Mouse (Mus musculus) right cerebral cortex, postnatal 36 days (tissue): ENCODE measurements around the gene Rnd1.
A peak's percentile ranks its signal among the peaks of the same experiment; 100 is the strongest.

Experiments used
- DNase-seq, 2 experiments: peaks; one replicate each; pipeline ENCODE4 v3.0.0; 2022; ENCODE audit warnings: low spot score in 2 of 2, mixed read lengths in 1 of 2

Gene Rnd1

DNA sequence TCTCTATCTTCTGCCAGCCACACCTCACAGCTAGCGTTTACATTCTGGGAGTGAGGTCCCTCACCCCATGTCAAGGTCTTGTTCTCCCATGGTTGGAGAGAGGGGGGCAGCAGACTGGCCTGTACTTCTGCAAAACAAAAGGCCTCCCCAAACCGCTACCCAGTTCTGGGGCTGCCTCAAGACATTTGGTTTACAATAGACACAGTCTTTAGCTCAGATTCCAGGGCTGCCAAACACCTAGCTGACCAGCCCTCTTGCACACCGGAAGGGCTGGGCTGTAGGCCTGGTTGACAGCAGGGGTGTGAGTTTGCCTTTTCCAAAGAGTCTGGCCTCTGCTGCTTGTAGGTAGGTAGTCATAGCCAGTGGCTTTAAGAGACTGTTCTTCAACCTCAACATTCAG is 40.1 kb downstream of the Rnd1 start:
- DNase-seq: no peak

DNA sequence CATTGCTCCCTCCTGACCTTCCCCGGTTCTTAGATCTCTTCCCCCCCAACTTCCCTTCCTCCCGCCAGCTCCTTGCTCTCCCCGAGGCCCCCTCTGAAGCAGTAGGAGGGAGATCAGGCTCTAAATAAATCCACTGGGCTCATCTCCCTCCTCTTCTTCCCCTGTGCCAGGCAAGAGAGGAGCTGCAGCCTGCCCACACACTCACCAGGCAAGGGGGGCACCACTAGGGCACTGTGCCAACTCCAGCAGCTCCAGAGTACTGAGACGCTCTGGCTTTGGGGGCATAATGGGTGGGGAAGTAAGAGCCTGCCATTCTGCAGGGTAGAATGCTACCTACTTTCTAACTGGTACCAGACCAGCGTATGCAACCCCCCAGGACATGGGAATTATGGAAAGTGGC is 40.7 kb downstream of the Rnd1 start:
- DNase-seq: peak in 1 of 2 experiments; percentile 79

DNA sequence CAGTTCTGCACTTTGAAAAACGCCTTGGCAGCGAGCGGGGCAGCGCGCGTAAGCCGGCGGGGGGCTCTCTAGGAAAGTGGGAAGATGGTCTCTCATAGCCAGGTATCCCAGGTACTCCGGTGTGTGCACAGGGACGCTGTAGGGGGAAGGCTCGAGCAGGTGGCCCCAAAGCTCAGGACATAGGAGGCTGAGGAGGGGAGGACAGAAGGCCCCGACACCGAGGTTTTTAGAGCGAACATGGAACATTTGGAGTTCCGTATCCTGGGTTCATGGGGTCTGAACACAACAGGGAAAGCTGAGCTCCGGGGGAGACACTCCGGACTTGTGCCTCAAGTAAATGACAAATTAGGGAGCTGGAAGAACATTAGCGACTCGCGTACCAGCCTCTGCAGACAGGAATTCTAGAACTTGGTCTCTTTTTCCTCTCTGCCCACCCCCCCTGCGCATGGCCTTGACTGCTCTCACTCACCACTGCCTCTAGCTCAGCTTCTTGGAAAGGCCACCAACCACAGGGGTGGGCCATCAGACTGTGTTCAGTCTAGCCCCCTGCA is 41.9 kb downstream of the Rnd1 start:
- DNase-seq: peak in 1 of 2 experiments; percentile 16

DNA sequence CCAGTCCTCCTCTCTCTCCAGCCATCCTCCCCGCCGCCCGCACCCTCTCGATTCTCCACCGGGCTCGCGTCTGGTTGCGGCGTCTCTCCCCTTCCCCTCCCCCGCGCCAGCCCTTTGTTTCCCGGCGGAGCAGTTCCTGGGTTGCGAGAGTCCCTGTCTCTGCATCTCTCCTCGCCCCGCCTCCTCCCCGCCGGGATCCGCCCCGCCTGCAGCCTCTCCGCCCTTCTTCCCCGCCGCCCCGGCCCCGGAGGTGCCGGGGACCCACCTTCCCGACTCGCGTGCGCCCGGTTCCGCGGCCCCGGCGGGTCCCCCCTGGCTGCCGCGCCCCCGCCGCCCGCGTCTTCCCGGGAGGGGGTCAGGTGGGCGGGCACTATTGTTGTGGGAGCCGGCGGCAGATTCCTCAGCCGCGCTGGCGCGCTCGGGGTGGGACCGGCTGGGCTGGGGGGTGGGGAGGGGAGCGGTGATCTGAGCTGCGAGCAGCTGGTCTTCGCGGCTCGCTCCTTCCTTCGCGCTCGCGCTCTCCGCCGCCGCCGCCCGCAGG is 42.6 kb downstream of the Rnd1 start:
- DNase-seq: peak; percentile 76 to 81

DNA sequence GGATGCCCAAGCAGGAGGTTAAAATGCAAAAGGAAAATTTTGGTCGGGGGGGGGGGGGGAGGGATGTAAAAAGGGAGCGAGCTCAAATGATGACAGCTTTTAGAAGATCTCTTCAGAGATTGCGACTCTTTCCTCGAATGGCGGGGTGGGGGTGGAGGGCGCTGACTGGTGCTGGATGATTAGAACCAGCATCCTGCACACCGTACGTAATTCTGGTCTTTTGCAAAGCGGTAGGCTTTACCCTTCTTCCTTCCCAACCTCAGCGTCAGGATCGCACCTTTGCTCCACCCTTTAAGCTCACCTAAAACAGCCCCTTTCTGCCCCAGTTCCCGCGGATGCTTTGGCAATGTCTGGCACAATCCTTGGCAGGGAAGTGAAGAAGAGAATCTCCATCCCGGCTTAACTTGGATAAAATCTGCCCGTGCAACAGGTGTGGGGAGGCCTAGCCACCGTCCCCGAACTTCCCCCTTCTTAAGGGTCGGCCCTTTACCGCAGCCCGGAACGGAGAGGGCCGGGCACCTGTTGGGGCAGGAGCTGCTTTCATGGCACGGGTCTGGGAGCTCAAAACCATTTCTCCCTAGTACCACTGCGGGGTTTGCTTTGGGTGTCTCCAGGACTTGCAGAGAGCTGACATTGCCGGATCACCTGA is 43.3 kb downstream of the Rnd1 start:
- no peak for DNase-seq

DNA sequence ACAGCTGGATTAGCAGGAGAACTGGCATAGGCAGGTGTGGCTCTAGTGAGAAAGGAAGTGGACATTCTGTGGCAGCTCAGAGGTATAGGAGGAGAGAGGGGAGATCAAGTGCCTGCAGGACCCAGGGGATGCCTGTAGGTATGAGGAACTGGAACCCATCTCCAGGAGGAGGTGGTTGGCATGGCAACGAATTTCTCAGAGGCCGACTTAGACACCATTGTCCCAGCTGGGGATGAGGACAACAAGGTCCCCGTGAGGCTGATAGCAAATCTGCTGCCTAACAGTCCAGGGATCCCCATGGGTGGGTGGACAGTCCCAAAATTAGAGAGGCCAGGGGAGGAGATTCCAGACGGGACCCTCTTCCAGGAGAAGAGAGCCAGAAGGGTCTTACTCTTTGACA is 44.3 kb downstream of the Rnd1 start:
- no peak for DNase-seq

DNA sequence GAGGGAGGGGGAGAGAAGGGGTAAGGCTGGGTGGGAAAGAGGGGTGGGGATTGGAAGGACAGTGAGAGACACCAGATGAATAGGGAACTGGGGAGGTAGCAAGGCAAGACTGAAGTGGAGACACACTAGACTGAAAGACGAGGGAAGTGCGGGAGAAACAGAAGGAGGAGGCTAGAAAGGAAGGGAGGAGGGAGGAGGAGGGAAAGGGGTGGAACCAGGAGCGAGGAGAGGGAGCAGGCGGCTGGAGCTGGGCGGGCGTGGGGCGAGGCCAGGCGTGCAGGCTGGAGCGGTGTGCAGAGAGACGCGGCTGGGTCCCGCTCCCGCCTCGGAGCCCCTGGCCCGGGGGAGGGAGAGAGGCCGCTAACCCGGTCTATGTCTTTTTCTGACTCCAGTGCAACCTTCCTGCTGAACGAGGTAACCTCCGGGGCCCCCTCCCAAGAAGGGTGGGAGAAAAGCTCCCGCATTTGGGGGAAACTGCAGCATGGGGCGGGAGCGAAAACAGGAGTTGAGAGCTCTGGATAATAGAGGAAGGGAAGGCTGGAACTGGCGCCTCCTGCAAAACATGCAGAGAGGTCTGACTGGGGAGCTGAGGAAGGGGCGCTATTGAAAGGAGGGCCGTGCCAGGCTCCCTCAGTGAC is 45.0 kb downstream of the Rnd1 start:
- peak in 1 of 2 experiments; percentile 50 for DNase-seq

DNA sequence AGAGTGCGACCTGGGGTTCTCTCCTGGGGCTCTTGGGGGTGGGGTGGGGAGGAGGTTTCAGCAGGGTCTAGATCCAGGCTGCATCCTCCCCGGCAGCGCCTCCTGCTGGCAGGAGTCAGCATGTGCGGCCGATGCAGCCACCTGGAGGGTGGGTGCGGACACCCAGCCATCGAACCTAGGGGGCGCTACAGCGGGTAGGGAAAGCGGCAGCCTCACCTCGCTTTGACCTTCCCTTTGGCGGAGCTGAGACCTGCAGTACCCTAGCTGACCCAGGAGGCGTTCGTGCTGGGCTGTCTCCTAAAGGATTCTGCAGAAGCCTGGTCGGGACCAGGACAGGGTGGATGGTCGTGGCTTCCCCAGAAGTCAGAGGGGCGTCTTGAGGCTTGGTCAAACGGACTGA is 45.8 kb downstream of the Rnd1 start:
- peak in 1 of 2 experiments; percentile 28 for DNase-seq

DNA sequence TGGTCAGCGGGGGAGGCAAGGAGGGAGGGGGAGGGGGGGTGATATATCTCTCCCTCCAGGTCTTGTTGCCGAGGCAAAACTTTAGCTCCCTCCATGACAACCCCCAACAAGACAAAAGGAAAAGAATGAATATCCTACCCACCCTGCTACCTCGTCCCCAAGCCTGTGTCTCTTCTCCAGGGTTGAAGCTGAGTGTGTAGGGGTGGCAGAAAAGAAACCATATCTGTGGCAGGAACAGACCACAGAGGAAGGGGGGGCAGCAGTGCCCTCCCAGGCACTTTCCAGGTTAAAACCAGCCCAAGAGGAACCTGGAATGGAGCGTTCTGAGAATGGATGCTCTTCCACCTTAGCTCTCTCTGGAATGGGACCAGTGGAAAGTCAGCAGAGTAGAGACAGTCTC is 46.7 kb downstream of the Rnd1 start, which contains the start of gene Cacnb3:
TSS of gene Cacnb3 (plus strand) at position 301 of the 400 bp plus-strand sequence.
- DNase-seq: no peak

DNA sequence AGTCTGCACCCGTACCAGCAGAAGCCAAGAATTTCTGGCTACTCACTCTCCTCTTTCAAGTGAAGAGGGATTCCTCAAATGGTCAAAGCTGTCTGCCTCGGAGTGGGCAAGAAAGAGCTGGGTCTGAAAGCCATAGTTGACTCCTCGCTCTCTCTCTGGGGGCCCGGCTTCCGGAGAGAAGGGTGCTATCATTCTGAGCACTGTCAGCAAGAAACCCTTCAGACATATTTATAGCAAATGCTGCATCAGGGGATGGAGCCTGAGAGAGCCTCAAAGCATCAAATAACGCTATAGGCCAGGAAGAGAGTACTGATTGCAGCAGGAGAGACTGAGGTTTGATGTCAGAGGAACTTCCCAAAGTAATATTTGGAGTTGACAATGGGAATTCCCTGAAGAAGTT is 47.8 kb downstream of the Rnd1 start:
- DNase-seq: no peak

DNA sequence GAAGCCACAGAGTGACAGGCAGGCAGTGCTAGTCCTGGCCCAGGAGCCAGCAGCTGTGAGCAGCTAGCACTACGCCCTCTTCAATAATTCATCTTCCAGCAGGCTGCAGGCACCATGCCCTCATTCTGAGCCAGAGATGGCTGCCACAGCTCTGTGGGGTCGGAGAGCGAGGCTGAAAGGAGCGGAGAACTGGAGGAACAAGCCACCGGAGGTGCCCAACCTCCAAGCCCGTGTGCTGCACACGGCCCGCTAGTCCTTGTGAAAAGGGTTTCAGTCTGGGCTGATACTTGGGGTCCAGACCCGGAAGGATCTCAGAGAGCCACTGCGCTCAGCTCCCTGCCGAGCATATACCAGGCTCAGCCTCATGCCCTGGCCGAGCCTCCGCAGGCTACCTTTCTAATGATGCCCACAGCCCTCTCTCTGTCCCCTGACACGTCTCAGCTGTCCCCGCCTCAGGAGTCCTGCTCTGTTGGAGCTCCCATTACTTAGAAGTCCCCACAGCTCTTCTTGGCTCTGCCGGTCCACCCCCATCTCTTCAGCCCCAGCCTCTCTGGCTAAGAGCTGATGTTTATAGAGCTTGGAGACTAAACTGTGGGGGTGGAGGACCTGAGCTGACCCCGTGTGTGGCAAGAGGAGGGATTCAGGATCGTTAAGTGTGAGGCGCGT is 48.5 kb downstream of the Rnd1 start:
- no peak for DNase-seq

DNA sequence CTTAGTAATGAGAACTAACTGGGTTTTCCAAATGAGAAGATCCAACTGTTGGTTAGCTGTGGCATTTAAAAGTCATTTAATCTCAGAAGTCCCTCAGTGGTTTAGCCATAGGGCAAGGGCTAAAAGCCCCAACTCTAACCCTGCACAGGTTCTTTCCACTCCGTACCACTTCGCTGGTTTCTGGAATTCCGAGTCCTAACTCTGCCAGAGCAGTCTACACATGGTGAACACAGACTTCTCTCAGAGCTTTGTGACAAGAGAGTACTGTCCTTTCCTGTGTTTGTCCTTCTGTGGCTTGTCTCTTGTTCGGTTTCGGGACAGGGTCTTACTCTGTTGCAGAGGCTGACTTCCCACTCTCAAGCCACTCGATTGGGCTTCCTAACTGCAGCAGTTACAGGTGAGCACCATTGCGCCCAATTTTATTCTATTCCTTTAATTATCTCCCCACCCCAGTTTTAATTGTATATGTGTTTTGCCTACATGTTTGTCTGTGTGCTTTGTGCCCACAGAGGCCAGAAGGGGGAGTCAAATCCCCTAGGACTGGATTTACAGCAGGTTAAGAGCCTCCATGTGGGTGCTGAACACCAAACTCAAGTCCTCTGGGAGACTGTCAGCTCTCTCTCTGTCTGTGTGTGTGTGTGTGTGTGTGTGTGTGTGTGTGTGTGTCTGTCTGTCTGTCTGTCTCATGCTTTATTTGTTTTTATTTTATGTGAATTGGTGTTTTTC is 50.6 kb downstream of the Rnd1 start:
- DNase-seq: no peak

DNA sequence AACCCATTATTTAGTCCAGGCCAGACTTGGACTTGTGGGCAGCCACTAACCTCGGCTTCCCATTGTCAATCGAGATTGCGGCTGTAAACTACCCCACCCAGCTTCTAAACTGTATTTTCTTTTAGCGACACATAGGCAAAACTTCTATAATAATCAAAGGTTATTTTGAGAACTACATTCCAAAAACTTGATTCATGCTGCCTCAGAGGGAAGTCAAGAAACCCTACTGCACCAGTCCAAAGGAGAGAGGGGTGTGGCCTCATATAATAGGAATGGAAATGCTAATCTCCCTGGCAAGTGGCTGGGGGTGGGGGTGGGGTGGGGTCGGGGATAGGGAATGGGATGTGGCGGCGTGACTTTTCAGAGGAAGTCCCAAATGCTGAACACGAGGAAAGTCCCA is 51.2 kb downstream of the Rnd1 start:
- no peak for DNase-seq

DNA sequence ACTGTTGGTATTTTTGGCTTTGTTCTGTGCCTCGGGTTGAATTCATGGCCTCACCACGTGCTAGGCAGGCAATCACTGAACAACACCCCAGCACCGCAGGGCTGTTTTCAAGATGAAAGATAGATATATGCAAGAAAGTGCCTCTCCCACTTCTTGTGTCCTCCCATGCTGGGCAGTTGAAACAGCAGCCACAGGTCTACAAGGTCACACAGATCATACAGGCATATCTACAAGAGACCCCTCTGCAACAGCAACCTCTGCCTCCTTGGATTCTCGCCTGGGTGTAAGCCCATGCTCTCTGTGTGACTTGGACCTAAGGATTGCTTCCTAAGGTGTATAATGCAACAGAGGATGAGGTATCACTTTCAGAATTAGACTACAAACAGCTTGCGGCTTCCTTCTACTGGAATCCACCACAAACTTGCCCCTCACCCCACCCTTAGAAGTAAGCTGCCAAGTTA is 53.9 kb downstream of the Rnd1 start:
- no peak for DNase-seq

DNA sequence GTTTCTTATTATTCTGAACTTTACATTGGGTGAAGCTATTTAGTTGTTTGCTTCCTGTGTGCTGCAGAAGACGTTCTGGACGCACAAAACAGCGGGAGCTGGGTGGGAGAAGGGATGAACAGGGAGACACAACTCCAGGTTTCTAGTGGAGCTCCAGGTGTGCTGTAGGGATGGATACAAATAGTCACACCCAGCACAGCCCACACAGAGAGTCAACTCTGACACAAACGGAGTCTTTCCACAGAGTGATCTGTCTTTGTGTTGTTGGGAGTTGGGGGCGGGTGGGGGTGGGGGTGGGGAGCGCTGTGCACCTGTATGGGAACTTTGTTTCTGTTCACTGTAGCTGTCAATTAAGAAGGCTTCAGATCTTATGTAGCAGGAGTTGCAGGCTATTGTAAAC is 54.5 kb downstream of the Rnd1 start:
- no peak for DNase-seq

DNA sequence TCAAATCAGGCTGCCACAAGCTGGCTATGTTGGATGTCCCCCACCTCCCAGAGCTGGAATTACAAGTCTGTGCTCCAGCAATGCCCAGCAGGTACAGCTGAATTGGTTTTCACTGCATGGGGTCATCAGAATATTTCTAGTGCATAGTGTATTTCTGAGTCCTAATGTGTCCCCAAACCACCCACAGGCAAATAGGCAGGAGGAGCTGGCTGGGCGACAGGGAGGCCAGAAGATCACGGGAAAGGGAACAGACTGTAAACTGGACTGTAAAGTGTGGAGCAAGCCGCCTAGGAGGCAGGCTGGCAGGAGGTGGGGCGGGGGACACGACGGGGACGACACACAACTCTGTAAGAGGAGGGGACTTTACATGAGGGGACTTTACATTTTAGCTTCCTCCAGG is 55.1 kb downstream of the Rnd1 start:
- DNase-seq: no peak

DNA sequence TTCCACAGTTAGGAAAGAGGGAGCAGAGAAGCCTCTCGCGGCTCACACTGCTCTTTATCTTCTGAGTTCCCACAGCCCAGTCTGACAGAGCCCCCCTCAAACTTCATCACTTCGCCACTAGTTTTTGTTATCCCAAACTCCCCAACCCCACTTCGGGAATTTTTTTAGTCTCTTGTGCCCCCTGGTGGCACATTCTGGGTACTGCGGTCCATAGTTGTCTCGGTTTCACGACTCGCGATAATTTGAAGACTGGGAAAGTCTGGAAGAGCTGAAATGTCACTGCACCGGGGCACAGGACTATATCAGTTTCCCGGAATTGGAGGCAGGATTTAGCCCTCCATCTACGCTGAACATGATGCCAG is 60.1 kb downstream of the Rnd1 start:
- DNase-seq: no peak

DNA sequence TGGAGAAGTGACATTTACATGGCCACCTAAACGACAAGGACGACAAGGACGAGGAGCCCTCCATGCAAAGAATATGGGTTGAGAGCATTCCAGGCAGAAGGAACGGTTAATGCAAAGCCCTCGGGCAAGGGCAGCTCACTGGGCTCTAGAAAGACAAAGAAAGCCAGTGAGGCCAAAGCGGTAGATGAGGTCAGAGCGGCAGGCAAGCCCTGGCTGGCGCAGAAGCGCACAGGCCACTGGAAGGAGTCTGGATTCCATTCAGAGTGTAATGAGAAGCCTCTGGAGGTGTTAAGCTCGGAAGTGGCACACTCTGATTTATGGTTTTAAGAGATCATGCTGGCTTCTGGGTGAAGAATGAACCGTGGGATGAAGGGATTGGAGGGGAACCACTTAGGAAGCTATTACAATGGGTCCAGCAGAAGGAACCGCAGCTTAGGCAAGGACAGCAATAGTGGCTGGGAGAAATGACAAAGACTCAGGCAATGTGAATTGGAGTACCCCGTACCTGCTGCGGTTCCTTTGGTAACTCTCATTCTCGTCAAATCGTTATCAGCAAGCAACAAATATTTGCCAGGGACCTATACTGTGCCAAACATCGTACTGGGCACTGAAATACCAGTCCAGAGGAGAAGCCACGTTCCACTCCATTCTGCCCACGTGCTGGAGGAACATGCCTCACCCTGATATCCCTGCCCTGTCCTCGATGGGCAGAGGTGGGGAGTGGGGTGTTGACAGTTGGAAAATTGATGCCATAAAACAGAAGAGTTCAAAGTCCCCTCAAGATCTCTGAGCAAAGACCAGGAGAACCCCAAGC is 60.7 kb downstream of the Rnd1 start:
- no peak for DNase-seq

DNA sequence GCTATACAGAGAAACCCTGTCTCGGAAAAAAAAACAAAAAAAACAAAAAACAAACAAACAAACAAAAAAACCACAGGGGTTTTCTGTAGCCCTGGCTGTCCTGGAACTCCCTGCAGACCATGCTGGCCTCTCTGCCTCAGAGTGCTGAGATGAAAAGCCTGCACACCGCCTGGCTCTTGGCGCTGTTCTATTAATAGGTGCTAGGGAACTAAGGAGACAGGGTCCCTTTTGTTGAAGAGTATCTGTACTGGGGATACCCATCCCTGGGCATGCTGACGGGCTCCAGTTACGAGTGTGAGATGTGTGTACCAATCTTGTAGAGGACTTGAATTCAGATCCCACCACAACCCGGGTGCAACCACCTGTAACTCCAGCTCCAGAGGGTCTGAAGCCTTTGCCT is 61.5 kb downstream of the Rnd1 start:
- no peak for DNase-seq

DNA sequence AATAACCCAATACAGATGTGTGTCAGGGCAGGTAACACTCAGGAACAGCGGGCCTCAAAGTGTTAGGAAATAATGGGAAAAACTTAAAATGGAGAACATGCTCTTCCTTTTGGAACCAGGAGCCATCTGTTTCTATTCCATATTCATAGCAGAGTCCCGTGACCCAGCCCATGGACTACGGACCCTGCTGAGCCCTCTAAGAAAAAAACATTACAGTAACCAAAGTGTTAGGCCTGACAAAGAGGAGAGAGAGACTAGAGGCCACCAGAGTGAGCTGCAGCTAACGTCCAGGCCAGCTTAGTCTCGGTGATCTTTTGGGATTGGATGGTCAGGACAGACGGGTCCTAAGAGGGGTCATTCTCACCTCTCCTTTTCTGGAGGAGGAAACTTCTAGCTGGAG is 62.3 kb downstream of the Rnd1 start:
- no peak for DNase-seq

DNA sequence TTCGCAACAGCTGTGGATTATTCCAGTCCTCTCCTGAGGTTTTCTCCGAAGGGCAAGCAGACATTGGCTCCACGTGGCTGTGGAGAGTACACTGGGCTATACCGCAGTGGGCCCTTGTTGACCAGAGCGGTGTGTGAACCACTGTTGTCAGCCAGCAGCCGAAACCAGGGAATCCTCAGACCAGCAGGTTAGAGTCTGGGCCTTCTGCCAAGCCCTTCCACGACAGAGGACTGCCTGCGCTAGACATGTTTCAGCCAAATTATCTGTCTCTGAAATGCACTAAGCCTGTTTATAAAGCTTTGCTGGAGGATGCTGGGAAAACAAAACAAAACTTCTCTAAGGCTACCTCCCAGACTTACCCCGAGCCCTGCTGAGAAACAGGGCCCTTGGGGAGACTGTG is 62.7 kb downstream of the Rnd1 start:
- no peak for DNase-seq
